Mouse (Mus musculus) embryonic facial prominence, embryonic 14.5 days (tissue): Measurements from ENCODE around the gene Farp2. TPM values are rescaled to one million over a fixed set of nuclear protein-coding genes. Genes with fewer than 3 reads are reported as not detected.
"Not testable (repeated sequence)": the region's sequence is repeated elsewhere in the genome, so short reads cannot be mapped to it uniquely, and the experiment has no call there.

Experiments
- ATAC-seq: fragments of 200-750 bp; cut with Nextera tagmentation; 2 replicates; pipeline ENCODE4 v1.8.0; 2017; ENCODE audit warnings: low read depth, moderate number of reproducible peaks, moderate TSS enrichment
- DNase-seq: peaks from one replicate; pipeline ENCODE4 v3.0.0-alpha.2; 2015; ENCODE audit warnings: low spot score
- H3K27ac ChIP-seq: fragments of 300-500 bp; sonication (generic); replicated peaks from 2 replicates; pipeline ENCODE4 v1.5.1; 2014; ENCODE audit warnings: low read depth, mild to moderate bottlenecking, low read length, moderate library complexity
- H3K27me3 ChIP-seq: fragments of 300-500 bp; sonication (generic); replicated peaks from 2 replicates; pipeline ENCODE4 v1.6.1; 2014; ENCODE audit warnings: low read length; ENCODE audit not compliant: control insufficient read depth, insufficient read depth
- H3K36me3 ChIP-seq: fragments of 300-500 bp; sonication (generic); 2 replicates; pipeline ENCODE4 v1.6.1; 2014; ENCODE audit warnings: low read length, mixed read lengths; ENCODE audit not compliant: control insufficient read depth, insufficient read depth
- H3K4me1 ChIP-seq: fragments of 300-500 bp; sonication (generic); 2 replicates; pipeline ENCODE4 v1.6.1; 2014; ENCODE audit warnings: antibody characterized with exemption, low read length; ENCODE audit not compliant: control insufficient read depth, insufficient read depth
- H3K4me2 ChIP-seq: fragments of 300-500 bp; sonication (generic); 2 replicates; pipeline ENCODE4 v1.6.1; 2014; ENCODE audit warnings: low read depth, mild to moderate bottlenecking, low read length, moderate library complexity, mixed read lengths
- H3K4me3 ChIP-seq: fragments of 300-500 bp; sonication (generic); 2 replicates; pipeline ENCODE4 v1.5.1; 2014; ENCODE audit warnings: low read depth, mild to moderate bottlenecking, low read length
- H3K9ac ChIP-seq: fragments of 300-500 bp; sonication (generic); 2 replicates; pipeline ENCODE4 v1.6.1; 2014; ENCODE audit warnings: low read depth, mild to moderate bottlenecking, low read length, moderate library complexity, mixed read lengths
- H3K9me3 ChIP-seq: fragments of 300-500 bp; sonication (generic); 2 replicates; pipeline ENCODE4 v1.6.1; 2016; ENCODE audit warnings: low read length; ENCODE audit not compliant: control insufficient read depth
- WGBS: fragments of 180-500 bp; shearing (Covaris S2); extraction: QIAGEN DNeasy Blood & Tissue Kit; methylation state at CpG from one replicate; pipeline ENCODE4 v1.1.7; 2014; 5-methylcytosine and 5-hydroxymethylcytosine counted together
- polyA plus RNA-seq: library from polyadenylated mRNA; unstranded; fragments of >200 nt; fragmentation: Nextera tagmentation; extraction: Ambion mirVana; gene quantifications from 2 replicates; pipeline ENCODE4 v1.2.1, GENCODE M21; 2014

Gene Farp2
- polyA plus RNA-seq, 1 experiment from 2014 or later = 12.6 TPM

- Histone ChIP-seq H3K36me3 (0 out of 2 replicates have a peak, but pooled peaks cover under 1% of the 10 kb centered on the region), H3K9ac (peak overlapping the region; percentile 92), H3K4me1 (peaks cover 3% of the 10 kb centered on the region; the same call in 1 of the 2 replicates), H3K9me3 (no peaks in the 10 kb centered on the region), H3K4me3 (peak overlapping the region; percentile 92), H3K4me2 (peak overlapping the region; percentile 64), H3K27me3 (no peaks in the 10 kb centered on the region), H3K27ac (peak overlapping the region; percentile 95)
- 4% methylated on average over 23 of the region's 23 CpGs for WGBS
- ATAC-seq = no peak
- peak; percentile 40 for DNase-seq
These were observed 32.3 kb upstream of the Farp2 start for GRCm38 (mm10) chr1:93479476-93480083.

GRCm38 (mm10) chr1:93486302-93486701, 25.6 kb upstream of the Farp2 start:
- not testable (repeated sequence) for ATAC-seq

GRCm38 (mm10) chr1:93495312-93495711, 16.6 kb upstream of the Farp2 start:
- no peak for ATAC-seq
- no peak for DNase-seq
- Histone ChIP-seq H3K36me3 (peaks cover 73% of the 10 kb centered on the region), H3K9me3 (no peaks in the 10 kb centered on the region), H3K4me2 (no peak overlapping the region), H3K4me3 (no peak overlapping the region), H3K4me1 (no peaks in the 10 kb centered on the region), H3K27ac (no peak overlapping the region), H3K27me3 (no peaks in the 10 kb centered on the region), H3K9ac (no peak overlapping the region)
- WGBS = 87% methylated on average over 3 of the region's 3 CpGs

More at GRCm38 (mm10) chr1:93486302-93486701, 25.6 kb upstream of the Farp2 start:
- H3K27ac ChIP-seq, H3K36me3 ChIP-seq, H3K27me3 ChIP-seq, H3K4me1 ChIP-seq, H3K9me3 ChIP-seq, H3K4me3 ChIP-seq, H3K4me2 ChIP-seq, H3K9ac ChIP-seq, DNase-seq: not testable (repeated sequence)
- 90% methylated on average over 2 of the region's 3 CpGs for WGBS

GRCm38 (mm10) chr1:93506944-93507676, 4.8 kb upstream of the Farp2 start:
- DNase-seq (peak; percentile 88), ATAC-seq (0 out of 2 replicates have a peak, but pooled peaks have one; percentile 13)
- 54% methylated on average over 10 of the region's 10 CpGs for WGBS

GRCm38 (mm10) chr1:93508576-93508975, 3.3 kb upstream of the Farp2 start:
- not testable (repeated sequence) for H3K4me2 ChIP-seq, ATAC-seq, H3K4me1 ChIP-seq, H3K9ac ChIP-seq, H3K27me3 ChIP-seq, H3K9me3 ChIP-seq, H3K27ac ChIP-seq, H3K4me3 ChIP-seq, DNase-seq
- 80% methylated on average over 1 of the region's 1 CpGs for WGBS
- peaks cover 46% of the 10 kb centered on the region for H3K36me3 ChIP-seq

More at GRCm38 (mm10) chr1:93506944-93507676, 4.8 kb upstream of the Farp2 start:
- no peak overlapping the region for H3K27ac ChIP-seq
- no peak overlapping the region for H3K9ac ChIP-seq
- no peaks in the 10 kb centered on the region for H3K27me3 ChIP-seq
- peaks cover 58% of the 10 kb centered on the region for H3K36me3 ChIP-seq
- no peak overlapping the region for H3K4me3 ChIP-seq
- H3K4me2 ChIP-seq = no peak overlapping the region
- H3K9me3 ChIP-seq = no peaks in the 10 kb centered on the region
- H3K4me1 ChIP-seq = no peaks in the 10 kb centered on the region

- H3K27me3 ChIP-seq = no peaks in the 10 kb centered on the region
- DNase-seq = no peak
- no peaks in the 10 kb centered on the region for H3K9me3 ChIP-seq
- peak; percentile 41 for ATAC-seq
- peak overlapping the region; percentile 83 for H3K4me3 ChIP-seq
- H3K4me2 ChIP-seq = peak overlapping the region; percentile 82
- H3K36me3 ChIP-seq = peaks cover 15% of the 10 kb centered on the region; the same call in 1 of the 2 replicates
- no peaks in the 10 kb centered on the region for H3K4me1 ChIP-seq
- peak overlapping the region; percentile 79 for H3K27ac ChIP-seq
- H3K9ac ChIP-seq = peak overlapping the region; percentile 84
- WGBS = 2% methylated on average over 14 of the region's 15 CpGs
These were observed 442 bp downstream of the Farp2 start for GRCm38 (mm10) chr1:93512351-93512690.

DNA sequence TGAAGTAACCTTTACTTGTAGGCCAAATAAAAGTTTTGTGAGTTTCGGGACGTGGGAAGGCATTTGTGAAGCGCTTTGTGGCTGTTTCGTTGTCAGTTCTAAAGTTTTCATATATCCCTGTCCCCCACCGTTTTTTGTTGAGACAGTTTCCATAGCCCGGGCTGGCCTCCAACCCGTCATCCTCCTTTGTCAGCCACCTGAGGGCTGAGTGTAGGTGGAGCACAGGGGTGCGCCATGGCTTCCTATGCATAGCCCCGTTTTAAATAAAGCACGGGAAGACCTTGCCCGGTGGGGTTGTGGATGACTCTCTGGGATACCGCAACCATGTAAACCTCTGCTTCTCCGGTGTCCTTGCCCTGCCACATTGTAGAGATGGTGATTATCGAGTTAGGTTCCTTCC, 1.3 kb downstream of the Farp2 start:
- Histone ChIP-seq H3K27me3 (no peaks in the 10 kb centered on the region), H3K9ac (peak overlapping the region; percentile 84), H3K4me3 (peak overlapping the region; percentile 83), H3K4me1 (no peaks in the 10 kb centered on the region), H3K27ac (no peak overlapping the region), H3K36me3 (peaks cover 8% of the 10 kb centered on the region; the same call in 1 of the 2 replicates), H3K9me3 (no peaks in the 10 kb centered on the region), H3K4me2 (peak overlapping the region; percentile 82)
- ATAC-seq (no peak), DNase-seq (no peak)
- WGBS = 71% methylated on average over 14 of the region's 14 CpGs

DNA sequence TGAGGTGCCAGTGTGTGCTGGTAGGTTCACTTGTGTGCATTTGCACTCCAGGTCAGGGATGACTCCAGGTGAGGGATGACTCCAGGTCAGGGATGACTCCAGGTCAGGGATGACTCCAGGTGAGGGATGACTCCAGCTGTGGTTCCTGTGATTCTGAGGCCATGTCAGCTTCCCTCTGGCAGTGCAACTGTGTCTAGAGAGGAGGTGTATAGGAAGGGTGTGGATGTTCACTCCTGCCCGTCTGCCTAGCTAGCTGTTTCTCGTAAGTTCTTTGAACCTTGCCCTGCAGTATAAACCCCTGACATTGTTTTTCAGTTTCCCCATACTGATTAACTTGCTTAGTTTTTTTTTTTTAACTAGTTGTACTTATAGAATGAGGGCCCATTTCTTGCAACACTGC, 9.6 kb downstream of the Farp2 start:
- H3K4me3 ChIP-seq = no peak overlapping the region
- no peaks in the 10 kb centered on the region for H3K9me3 ChIP-seq
- WGBS = 74% methylated on average over 2 of the region's 2 CpGs
- no peak overlapping the region for H3K9ac ChIP-seq
- no peak for ATAC-seq
- no peak for DNase-seq
- peaks cover 4% of the 10 kb centered on the region; the same call in 1 of the 2 replicates for H3K4me1 ChIP-seq
- 0 out of 2 replicates have a peak, but pooled peaks cover 3% of the 10 kb centered on the region for H3K36me3 ChIP-seq
- no peak overlapping the region for H3K27ac ChIP-seq
- H3K27me3 ChIP-seq = no peaks in the 10 kb centered on the region
- H3K4me2 ChIP-seq = no peak overlapping the region
